Mouse (Mus musculus): Measurements from ENCODE around the gene Tmem178b. TPM values are rescaled to one million over a fixed set of nuclear protein-coding genes. Genes with fewer than 3 reads are reported as not detected.

Tmem178b gene
- total and polyA plus RNA-seq, 3 experiments: 0.51 to 1.3 (median 0.94) TPM

GRCm38 (mm10) chr6:39915636-39916281 lies 42.7 kb downstream of the Tmem178b start:
- Histone ChIP-seq H3K79me2 (replicated peaks; ENCODE audit: control insufficient read depth, insufficient read depth, low read length) (no peaks in the 10 kb centered on the region), H3K27me3 (ENCODE audit: control insufficient read depth, insufficient read depth, low read length) (no peaks in the 10 kb centered on the region), H3K36me3 (ENCODE audit: control insufficient read depth, insufficient read depth, low read length) (no peaks in the 10 kb centered on the region), H3K27ac (no peak overlapping the region), H3K4me3 (no peak overlapping the region), H3K9ac (ENCODE audit: low read depth, low read length) (no peak overlapping the region), H3K4me1 (ENCODE audit: control insufficient read depth, insufficient read depth, low read length) (no peaks in the 10 kb centered on the region)
- intact Hi-C loops (cut with DNase I): no loop called here
- 77% methylated on average over 2 of the region's 2 CpGs for WGBS
- no peak for TF ChIP-seq CTCF (IDR thresholded peaks at IDR 0.05)
- no peak for TF ChIP-seq POLR2A (IDR thresholded peaks at IDR 0.05; ENCODE audit: insufficient read depth, low read depth, low read length)
- DNase-seq: no peak

- no peaks in the 10 kb centered on the region for H3K36me3 ChIP-seq (ENCODE audit: control insufficient read depth, insufficient read depth, low read length)
- DNase-seq: no peak
- no peaks in the 10 kb centered on the region for H3K79me2 ChIP-seq (replicated peaks; ENCODE audit: control insufficient read depth, insufficient read depth, low read length)
- no peak overlapping the region for H3K9ac ChIP-seq (ENCODE audit: low read depth, low read length)
- H3K27ac ChIP-seq: no peak overlapping the region
- no peak for TF ChIP-seq CTCF (IDR thresholded peaks at IDR 0.05)
- no peak for TF ChIP-seq POLR2A (IDR thresholded peaks at IDR 0.05; ENCODE audit: insufficient read depth, low read depth, low read length)
- no peak for TF ChIP-seq EP300 (IDR thresholded peaks at IDR 0.05; ENCODE audit: insufficient read depth, low read depth, low read length)
- 77% methylated on average over 4 of the region's 4 CpGs for WGBS
- H3K27me3 ChIP-seq (ENCODE audit: control insufficient read depth, insufficient read depth, low read length): no peaks in the 10 kb centered on the region
- intact Hi-C loops (cut with DNase I): no loop called here
- no peak overlapping the region for H3K4me3 ChIP-seq
- H3K4me1 ChIP-seq (ENCODE audit: control insufficient read depth, insufficient read depth, low read length): no peaks in the 10 kb centered on the region
These were observed 43.4 kb downstream of the Tmem178b start for GRCm38 (mm10) chr6:39916514-39916913.

DNA sequence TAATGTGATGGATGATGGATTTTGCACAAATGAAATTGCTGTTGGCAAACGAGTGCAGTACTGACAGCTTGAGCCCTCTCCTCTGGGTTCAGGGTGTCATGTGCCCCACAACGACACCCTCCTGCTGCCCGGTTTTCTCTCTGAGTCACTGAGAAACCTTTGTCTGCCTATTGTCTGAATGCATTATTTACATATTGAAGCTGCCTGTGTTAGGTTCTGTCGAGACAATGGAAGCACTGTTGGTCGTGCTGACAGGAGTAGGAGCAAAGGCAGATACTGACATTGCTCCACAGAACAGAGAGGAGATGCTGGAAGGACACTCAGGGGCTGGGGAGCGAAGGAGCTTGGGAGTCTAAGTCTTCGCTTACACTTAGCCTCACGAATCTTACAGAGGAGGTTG lies 44.2 kb downstream of the Tmem178b start:
- Histone ChIP-seq H3K4me3 (no peak overlapping the region), H3K79me2 (replicated peaks; ENCODE audit: control insufficient read depth, insufficient read depth, low read length) (no peaks in the 10 kb centered on the region), H3K4me1 (ENCODE audit: control insufficient read depth, insufficient read depth, low read length) (no peaks in the 10 kb centered on the region), H3K9ac (ENCODE audit: low read depth, low read length) (no peak overlapping the region), H3K27ac (no peak overlapping the region), H3K36me3 (ENCODE audit: control insufficient read depth, insufficient read depth, low read length) (no peaks in the 10 kb centered on the region), H3K27me3 (ENCODE audit: control insufficient read depth, insufficient read depth, low read length) (no peaks in the 10 kb centered on the region)
- intact Hi-C loops (cut with DNase I): no loop called here
- no peak for DNase-seq
- WGBS: 45% methylated on average over 8 of the region's 8 CpGs
- TF ChIP-seq EP300 (IDR thresholded peaks at IDR 0.05; ENCODE audit: insufficient read depth, low read depth, low read length) (no peak), CTCF (IDR thresholded peaks at IDR 0.05) (no peak), POLR2A (IDR thresholded peaks at IDR 0.05; ENCODE audit: insufficient read depth, low read depth, low read length) (no peak)

DNA sequence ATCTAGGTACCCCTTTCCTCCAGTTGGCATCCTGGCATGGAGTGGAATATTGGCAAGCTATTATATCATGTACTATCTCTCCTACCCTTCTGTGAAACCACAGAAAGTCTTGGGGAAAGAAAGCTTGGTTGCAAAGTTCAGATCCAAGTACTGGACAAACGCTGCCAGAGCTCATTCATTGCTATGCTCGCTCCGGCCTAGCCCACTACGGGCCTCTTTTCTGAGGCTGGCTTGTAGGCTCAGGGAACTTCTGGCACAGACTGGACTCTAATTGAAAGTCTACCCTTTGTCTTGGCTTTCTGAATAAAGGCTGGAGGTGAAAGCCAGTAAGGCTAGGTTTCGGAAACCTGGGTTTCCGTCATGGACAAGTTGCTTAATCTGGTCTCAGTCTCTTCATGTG lies 44.7 kb downstream of the Tmem178b start:
- no peak overlapping the region for H3K9ac ChIP-seq (ENCODE audit: low read depth, low read length)
- DNase-seq: no peak
- H3K4me3 ChIP-seq: no peak overlapping the region
- H3K36me3 ChIP-seq (ENCODE audit: control insufficient read depth, insufficient read depth, low read length): no peaks in the 10 kb centered on the region
- WGBS: 92% methylated on average over 6 of the region's 6 CpGs
- no peaks in the 10 kb centered on the region for H3K27me3 ChIP-seq (ENCODE audit: control insufficient read depth, insufficient read depth, low read length)
- H3K79me2 ChIP-seq (replicated peaks; ENCODE audit: control insufficient read depth, insufficient read depth, low read length): no peaks in the 10 kb centered on the region
- no peak overlapping the region for H3K27ac ChIP-seq
- intact Hi-C loops (cut with DNase I): no loop called here
- no peak for TF ChIP-seq EP300 (IDR thresholded peaks at IDR 0.05; ENCODE audit: insufficient read depth, low read depth, low read length)
- no peak for TF ChIP-seq CTCF (IDR thresholded peaks at IDR 0.05)
- no peak for TF ChIP-seq POLR2A (IDR thresholded peaks at IDR 0.05; ENCODE audit: insufficient read depth, low read depth, low read length)
- no peaks in the 10 kb centered on the region for H3K4me1 ChIP-seq (ENCODE audit: control insufficient read depth, insufficient read depth, low read length)

DNA sequence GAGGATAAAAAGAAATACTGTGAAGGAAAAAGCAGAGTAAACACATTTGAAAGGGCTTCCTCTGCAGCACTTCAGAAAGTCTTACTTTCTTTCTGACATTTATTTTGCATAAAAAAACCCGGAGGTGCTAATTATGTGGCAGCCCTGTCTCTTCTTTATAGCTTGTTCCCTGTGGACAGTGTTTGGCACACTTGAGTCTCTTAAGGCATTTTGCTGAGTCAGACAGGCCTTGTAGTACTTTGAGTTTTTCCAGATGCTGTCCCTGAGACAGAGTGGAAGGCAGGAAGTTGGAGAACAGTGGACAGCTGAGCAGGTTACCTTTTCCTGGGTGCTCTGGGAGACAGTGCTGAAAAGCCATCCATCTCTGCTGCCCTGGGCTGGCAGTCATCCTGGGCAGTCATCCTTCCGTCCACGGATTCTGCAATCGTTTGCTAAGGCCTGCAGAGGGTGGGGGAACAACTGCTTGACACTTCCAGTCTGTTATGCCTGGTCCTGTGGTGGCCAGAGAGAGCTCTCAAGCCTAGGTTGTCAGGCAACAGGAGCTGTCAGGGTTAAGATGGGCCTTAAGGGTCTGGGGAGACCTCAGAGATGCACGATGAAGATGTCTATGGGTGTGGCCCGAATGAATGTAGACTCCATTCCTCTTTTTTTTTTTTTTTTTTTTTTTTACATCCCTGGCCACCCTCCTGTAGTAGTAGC lies 46.1 kb downstream of the Tmem178b start:
- H3K79me2 ChIP-seq (replicated peaks; ENCODE audit: control insufficient read depth, insufficient read depth, low read length): no peaks in the 10 kb centered on the region
- no peaks in the 10 kb centered on the region for H3K4me1 ChIP-seq (ENCODE audit: control insufficient read depth, insufficient read depth, low read length)
- intact Hi-C loops (cut with DNase I): no loop called here
- no peak overlapping the region for H3K4me3 ChIP-seq
- H3K36me3 ChIP-seq (ENCODE audit: control insufficient read depth, insufficient read depth, low read length): no peaks in the 10 kb centered on the region
- H3K9ac ChIP-seq (ENCODE audit: low read depth, low read length): no peak overlapping the region
- WGBS: 71% methylated on average over 6 of the region's 6 CpGs
- no peaks in the 10 kb centered on the region for H3K27me3 ChIP-seq (ENCODE audit: control insufficient read depth, insufficient read depth, low read length)
- TF ChIP-seq CTCF (IDR thresholded peaks at IDR 0.05) (no peak), EP300 (IDR thresholded peaks at IDR 0.05; ENCODE audit: insufficient read depth, low read depth, low read length) (no peak), POLR2A (IDR thresholded peaks at IDR 0.05; ENCODE audit: insufficient read depth, low read depth, low read length) (no peak)
- no peak overlapping the region for H3K27ac ChIP-seq
- DNase-seq: no peak

DNA sequence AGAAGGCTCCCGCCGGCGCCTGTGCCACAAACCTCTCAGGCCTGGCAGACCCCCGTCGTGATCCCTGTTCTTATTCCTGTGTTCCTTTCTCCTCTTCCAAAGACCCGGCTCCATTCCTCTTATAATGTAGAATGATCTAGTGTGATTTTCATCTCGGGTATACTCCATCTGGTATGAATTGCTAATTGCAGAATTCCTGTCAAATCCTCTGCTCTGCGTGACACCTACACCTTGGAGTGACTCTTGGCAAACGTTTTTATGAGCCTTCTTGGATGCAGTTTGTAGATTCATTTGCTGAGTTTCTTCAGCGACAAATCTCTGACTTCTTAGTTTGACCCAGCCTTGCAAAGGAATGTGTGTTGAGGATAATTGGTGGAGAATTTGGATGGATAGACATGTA lies 53.4 kb downstream of the Tmem178b start:
- Histone ChIP-seq H3K4me3 (no peak overlapping the region), H3K36me3 (ENCODE audit: control insufficient read depth, insufficient read depth, low read length) (no peaks in the 10 kb centered on the region), H3K79me2 (replicated peaks; ENCODE audit: control insufficient read depth, insufficient read depth, low read length) (no peaks in the 10 kb centered on the region), H3K9ac (ENCODE audit: low read depth, low read length) (no peak overlapping the region), H3K27me3 (ENCODE audit: control insufficient read depth, insufficient read depth, low read length) (no peaks in the 10 kb centered on the region), H3K4me1 (ENCODE audit: control insufficient read depth, insufficient read depth, low read length) (no peaks in the 10 kb centered on the region), H3K27ac (no peak overlapping the region)
- intact Hi-C loops (cut with DNase I): no loop called here
- no peak for DNase-seq
- 81% methylated on average over 10 of the region's 10 CpGs for WGBS
- TF ChIP-seq POLR2A (IDR thresholded peaks at IDR 0.05; ENCODE audit: insufficient read depth, low read depth, low read length): no peak
- no peak for TF ChIP-seq EP300 (IDR thresholded peaks at IDR 0.05; ENCODE audit: insufficient read depth, low read depth, low read length)
- TF ChIP-seq CTCF (IDR thresholded peaks at IDR 0.05): no peak

Measured in heart, adult 2 months (tissue).